Mouse (Mus musculus): Measurements from ENCODE around the gene Fgfr2. TPM values are rescaled to one million over a fixed set of nuclear protein-coding genes. Genes with fewer than 3 reads are reported as not detected.

Gene Fgfr2
- polyA plus RNA-seq, 1 experiment from 2014 or later: 92.0 TPM

DNA sequence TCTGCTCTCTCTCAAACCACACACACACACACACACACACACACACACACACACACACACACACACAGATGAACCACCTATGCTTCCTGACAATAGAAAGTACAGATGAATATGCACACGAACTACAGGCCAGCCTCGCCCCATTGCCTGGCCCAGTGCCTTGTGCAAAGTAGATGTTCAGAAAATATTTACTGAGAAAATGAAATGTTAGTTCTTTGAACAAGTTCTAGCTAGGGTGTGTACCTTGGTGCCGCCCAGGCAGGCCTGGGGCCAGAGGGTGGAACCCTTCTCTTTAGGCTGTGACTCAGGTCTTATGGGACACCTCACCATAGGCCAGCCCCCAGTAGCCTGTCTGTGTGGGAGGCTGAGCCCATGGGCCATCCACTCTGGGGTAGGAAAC is 891.7 kb downstream of the Fgfr2 start:
- H3K4me3 ChIP-seq (ENCODE audit: low read depth, low read length): no peak overlapping the region
- no peak overlapping the region for H3K9ac ChIP-seq (ENCODE audit: low read length)
- H3K4me2 ChIP-seq: no peak overlapping the region
- H3K4me1 ChIP-seq (ENCODE audit: control insufficient read depth, insufficient read depth, low read length): peaks cover 6% of the 10 kb centered on the region
- no peak overlapping the region for H3K27ac ChIP-seq (ENCODE audit: low read depth, low read length)
- no peaks in the 10 kb centered on the region for H3K27me3 ChIP-seq (ENCODE audit: control insufficient read depth, insufficient read depth, low read length)
- H3K36me3 ChIP-seq (ENCODE audit: control insufficient read depth, insufficient read depth, low read length): no peaks in the 10 kb centered on the region; the same call in 1 of the 2 replicates
- 90% methylated on average over 3 of the region's 3 CpGs for WGBS
- no peaks in the 10 kb centered on the region for H3K9me3 ChIP-seq (ENCODE audit: control insufficient read depth, low read length)
- DNase-seq (ENCODE audit: low spot score, missing footprints): peak; percentile 67
- no peak for ATAC-seq (ENCODE audit: low FRiP score)

DNA sequence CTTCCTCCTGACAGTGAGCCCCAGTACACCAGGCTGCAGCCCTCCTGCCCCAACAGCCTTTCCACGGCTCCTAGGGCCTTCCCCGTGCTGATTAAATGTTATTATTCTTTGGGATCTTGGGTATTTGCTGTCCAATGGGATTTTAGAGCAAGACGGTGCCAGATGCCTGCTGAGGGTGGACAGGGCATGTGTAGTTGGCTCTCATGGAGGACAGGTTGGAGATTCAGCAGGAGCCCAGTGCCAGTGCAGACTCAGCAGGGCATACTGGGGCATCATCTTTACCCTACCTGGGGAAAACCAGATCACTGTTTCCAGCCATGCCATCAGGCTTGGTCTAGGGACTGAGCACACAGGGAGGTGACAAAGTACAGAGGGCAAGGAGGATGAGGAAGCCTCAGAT is 892.2 kb downstream of the Fgfr2 start:
- no peak for ATAC-seq (ENCODE audit: low FRiP score)
- H3K4me3 ChIP-seq (ENCODE audit: low read depth, low read length): no peak overlapping the region
- H3K36me3 ChIP-seq (ENCODE audit: control insufficient read depth, insufficient read depth, low read length): no peaks in the 10 kb centered on the region; the same call in 1 of the 2 replicates
- H3K27me3 ChIP-seq (ENCODE audit: control insufficient read depth, insufficient read depth, low read length): no peaks in the 10 kb centered on the region
- DNase-seq (ENCODE audit: low spot score, missing footprints): peak; percentile 23
- H3K27ac ChIP-seq (ENCODE audit: low read depth, low read length): no peak overlapping the region
- H3K4me1 ChIP-seq (ENCODE audit: control insufficient read depth, insufficient read depth, low read length): peaks cover 6% of the 10 kb centered on the region
- 79% methylated on average over 3 of the region's 3 CpGs for WGBS
- no peak overlapping the region for H3K4me2 ChIP-seq
- H3K9me3 ChIP-seq (ENCODE audit: control insufficient read depth, low read length): no peaks in the 10 kb centered on the region
- H3K9ac ChIP-seq (ENCODE audit: low read length): no peak overlapping the region

DNA sequence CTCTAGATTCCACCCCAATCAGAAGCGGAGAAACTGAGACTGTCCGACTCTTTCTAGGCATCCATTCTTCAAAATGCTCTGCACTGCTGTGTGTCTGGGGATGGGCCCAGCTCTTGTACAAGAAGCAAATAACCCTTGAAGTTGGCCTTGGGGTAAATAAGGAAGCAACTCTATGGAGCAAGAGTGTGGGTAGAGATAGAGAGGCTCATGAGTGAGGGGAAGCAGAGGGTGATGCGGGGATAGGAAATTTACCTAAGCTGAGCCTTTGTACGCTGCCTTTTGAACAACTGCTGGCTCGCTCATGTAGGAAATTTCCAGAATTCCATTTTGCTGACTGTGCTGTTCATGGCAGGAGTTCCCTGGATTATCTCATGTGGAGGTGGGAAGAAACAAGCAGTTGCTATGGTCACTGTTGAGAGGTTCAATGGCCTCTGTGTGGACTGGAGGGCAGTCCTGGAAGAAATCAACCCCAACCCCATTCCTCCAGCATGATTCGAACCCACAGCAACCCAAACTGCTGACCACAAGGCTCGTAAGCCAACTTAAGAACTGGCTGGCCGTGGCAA is 896.0 kb downstream of the Fgfr2 start:
- Histone ChIP-seq H3K27me3 (ENCODE audit: control insufficient read depth, insufficient read depth, low read length) (no peaks in the 10 kb centered on the region), H3K4me3 (ENCODE audit: low read depth, low read length) (no peak overlapping the region), H3K4me1 (ENCODE audit: control insufficient read depth, insufficient read depth, low read length) (no peaks in the 10 kb centered on the region), H3K9ac (ENCODE audit: low read length) (no peak overlapping the region), H3K36me3 (ENCODE audit: control insufficient read depth, insufficient read depth, low read length) (no peaks in the 10 kb centered on the region), H3K27ac (ENCODE audit: low read depth, low read length) (no peak overlapping the region), H3K4me2 (no peak overlapping the region), H3K9me3 (ENCODE audit: control insufficient read depth, low read length) (no peaks in the 10 kb centered on the region)
- 85% methylated on average over 8 of the region's 8 CpGs for WGBS
- ATAC-seq (ENCODE audit: low FRiP score) (0 out of 2 replicates have a peak, but pooled peaks have one; percentile 20), DNase-seq (ENCODE audit: low spot score, missing footprints) (no peak)

DNA sequence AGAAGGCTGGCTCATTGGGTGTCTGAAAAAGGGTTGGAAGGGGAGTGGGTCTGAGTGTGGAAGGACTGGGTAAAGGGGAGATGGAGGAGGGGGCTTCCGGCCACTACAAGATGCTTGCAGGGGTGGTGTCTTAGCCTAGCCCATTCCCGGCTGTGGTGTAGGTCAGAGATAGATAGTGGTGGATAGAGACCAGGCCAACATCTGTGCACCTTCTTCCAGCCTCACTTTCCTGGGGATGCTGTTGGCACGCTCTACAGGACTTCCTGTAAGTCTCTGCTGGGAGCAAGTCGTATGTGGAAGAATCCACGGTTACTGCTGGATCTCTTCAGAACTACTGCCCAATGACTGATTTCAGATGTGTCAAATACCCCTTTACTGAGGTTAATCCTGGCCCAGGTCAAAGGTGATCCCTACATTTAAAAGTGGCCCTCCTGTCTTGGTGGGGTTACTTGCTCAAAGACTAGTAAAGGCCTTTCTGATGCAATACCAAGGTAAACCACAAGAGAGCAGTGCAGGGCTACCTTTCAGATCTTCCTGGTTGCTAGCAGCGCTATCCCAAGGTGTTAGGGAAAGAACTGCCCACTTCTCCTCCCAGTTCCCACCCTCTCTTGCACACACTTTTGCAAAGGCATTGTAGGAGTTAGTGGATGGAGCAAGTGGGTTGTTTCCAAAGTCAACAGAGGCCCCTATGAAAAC is 896.6 kb downstream of the Fgfr2 start:
- Histone ChIP-seq H3K27ac (ENCODE audit: low read depth, low read length) (no peak overlapping the region), H3K27me3 (ENCODE audit: control insufficient read depth, insufficient read depth, low read length) (no peaks in the 10 kb centered on the region), H3K4me3 (ENCODE audit: low read depth, low read length) (no peak overlapping the region), H3K4me2 (no peak overlapping the region), H3K36me3 (ENCODE audit: control insufficient read depth, insufficient read depth, low read length) (no peaks in the 10 kb centered on the region), H3K9ac (ENCODE audit: low read length) (no peak overlapping the region; the same call in 1 of the 2 replicates), H3K9me3 (ENCODE audit: control insufficient read depth, low read length) (no peaks in the 10 kb centered on the region), H3K4me1 (ENCODE audit: control insufficient read depth, insufficient read depth, low read length) (no peaks in the 10 kb centered on the region)
- DNase-seq (ENCODE audit: low spot score, missing footprints) (peak; percentile 99), ATAC-seq (ENCODE audit: low FRiP score) (peak; percentile 70)
- 63% methylated on average over 6 of the region's 6 CpGs for WGBS

DNA sequence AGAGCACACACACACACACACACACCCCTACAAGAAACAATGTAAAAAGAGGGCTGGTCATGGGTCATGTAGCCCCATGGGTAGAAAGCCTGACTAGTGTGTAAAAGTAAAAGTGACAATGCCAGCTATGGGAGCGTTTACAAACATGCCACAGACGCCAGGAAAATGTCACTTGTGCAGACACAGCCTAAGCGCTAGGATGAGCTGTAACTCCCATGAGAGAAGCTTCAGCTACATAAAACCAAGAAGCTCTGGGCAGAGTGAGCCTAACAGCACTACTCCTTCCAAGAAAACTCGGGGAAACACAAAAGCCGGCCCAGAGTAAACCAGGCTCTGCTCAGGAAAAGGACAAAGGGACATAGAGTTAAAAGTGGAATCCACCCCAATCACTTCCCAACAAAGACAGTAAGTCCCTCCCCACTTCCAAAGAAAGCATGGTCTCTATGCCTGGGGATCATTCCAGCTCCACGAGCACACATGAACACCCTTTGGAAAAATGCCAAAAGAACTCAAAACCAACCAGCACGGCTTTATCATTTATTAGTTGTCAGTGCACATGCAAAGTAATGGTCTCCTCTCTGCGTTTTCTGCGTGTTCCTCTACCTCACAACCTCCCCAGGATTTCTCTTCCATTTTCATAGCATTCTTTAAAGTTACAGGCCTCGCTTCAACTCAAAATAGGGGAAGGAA is 899.6 kb downstream of the Fgfr2 start:
- 68% methylated on average over 10 of the region's 10 CpGs for WGBS
- Histone ChIP-seq H3K4me1 (ENCODE audit: control insufficient read depth, insufficient read depth, low read length) (no peaks in the 10 kb centered on the region), H3K9ac (ENCODE audit: low read length) (no peak overlapping the region), H3K36me3 (ENCODE audit: control insufficient read depth, insufficient read depth, low read length) (no peaks in the 10 kb centered on the region), H3K4me3 (ENCODE audit: low read depth, low read length) (no peak overlapping the region), H3K27me3 (ENCODE audit: control insufficient read depth, insufficient read depth, low read length) (no peaks in the 10 kb centered on the region), H3K27ac (ENCODE audit: low read depth, low read length) (no peak overlapping the region), H3K9me3 (ENCODE audit: control insufficient read depth, low read length) (no peaks in the 10 kb centered on the region), H3K4me2 (no peak overlapping the region)
- DNase-seq (ENCODE audit: low spot score, missing footprints): peak; percentile 82
- ATAC-seq (ENCODE audit: low FRiP score): no peak

DNA sequence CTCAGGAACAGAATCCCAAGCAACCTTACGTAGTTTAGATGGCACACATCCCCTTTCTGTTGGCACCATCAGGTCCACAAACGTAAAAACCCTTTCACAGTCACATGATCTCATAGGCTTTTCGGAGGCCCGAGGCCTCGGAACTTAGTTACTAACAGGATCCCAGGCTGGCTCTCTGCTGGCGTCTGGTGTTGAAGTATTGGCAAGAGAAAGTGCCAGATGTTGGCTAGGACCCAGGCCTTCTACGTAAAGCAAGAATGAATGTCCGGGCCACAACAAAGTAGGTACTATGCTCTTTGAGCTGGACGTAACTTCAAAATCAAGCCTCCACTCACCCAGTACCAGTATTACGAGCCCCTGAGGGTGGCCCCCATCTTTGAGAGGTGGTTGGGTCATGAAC is 909.1 kb downstream of the Fgfr2 start:
- Histone ChIP-seq H3K4me1 (ENCODE audit: control insufficient read depth, insufficient read depth, low read length) (no peaks in the 10 kb centered on the region), H3K4me2 (no peak overlapping the region), H3K9me3 (ENCODE audit: control insufficient read depth, low read length) (no peaks in the 10 kb centered on the region), H3K9ac (ENCODE audit: low read length) (no peak overlapping the region), H3K4me3 (ENCODE audit: low read depth, low read length) (no peak overlapping the region), H3K36me3 (ENCODE audit: control insufficient read depth, insufficient read depth, low read length) (no peaks in the 10 kb centered on the region), H3K27me3 (ENCODE audit: control insufficient read depth, insufficient read depth, low read length) (no peaks in the 10 kb centered on the region), H3K27ac (ENCODE audit: low read depth, low read length) (no peak overlapping the region)
- WGBS: 76% methylated on average over 10 of the region's 10 CpGs
- DNase-seq (ENCODE audit: low spot score, missing footprints) (no peak), ATAC-seq (ENCODE audit: low FRiP score) (no peak)

DNA sequence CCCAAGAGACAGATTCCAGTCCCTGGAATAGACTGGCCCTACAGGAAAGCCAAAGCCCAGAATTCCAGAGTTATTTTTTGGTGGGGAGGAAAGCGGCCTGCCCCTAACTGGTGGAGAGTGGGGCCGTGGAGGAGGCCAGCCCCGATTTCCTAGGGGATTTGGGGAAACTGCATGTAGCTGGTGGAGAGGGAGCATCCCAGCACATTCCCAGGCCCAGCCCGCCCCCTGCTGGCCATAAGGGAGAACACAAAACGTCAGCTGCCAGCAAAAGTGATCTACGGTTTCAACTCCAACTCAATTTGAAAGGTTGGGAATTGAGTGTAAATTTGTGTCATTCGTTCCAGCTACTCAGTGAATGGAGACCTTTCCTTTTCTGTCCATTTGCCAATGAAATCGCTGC is 909.7 kb downstream of the Fgfr2 start:
- DNase-seq (ENCODE audit: low spot score, missing footprints): peak; percentile 98
- Histone ChIP-seq H3K27ac (ENCODE audit: low read depth, low read length) (no peak overlapping the region), H3K4me2 (no peak overlapping the region), H3K27me3 (ENCODE audit: control insufficient read depth, insufficient read depth, low read length) (no peaks in the 10 kb centered on the region), H3K9me3 (ENCODE audit: control insufficient read depth, low read length) (no peaks in the 10 kb centered on the region), H3K4me3 (ENCODE audit: low read depth, low read length) (no peak overlapping the region), H3K4me1 (ENCODE audit: control insufficient read depth, insufficient read depth, low read length) (no peaks in the 10 kb centered on the region), H3K9ac (ENCODE audit: low read length) (no peak overlapping the region), H3K36me3 (ENCODE audit: control insufficient read depth, insufficient read depth, low read length) (no peaks in the 10 kb centered on the region)
- no peak for ATAC-seq (ENCODE audit: low FRiP score)
- WGBS: 6% methylated on average over 8 of the region's 8 CpGs

DNA sequence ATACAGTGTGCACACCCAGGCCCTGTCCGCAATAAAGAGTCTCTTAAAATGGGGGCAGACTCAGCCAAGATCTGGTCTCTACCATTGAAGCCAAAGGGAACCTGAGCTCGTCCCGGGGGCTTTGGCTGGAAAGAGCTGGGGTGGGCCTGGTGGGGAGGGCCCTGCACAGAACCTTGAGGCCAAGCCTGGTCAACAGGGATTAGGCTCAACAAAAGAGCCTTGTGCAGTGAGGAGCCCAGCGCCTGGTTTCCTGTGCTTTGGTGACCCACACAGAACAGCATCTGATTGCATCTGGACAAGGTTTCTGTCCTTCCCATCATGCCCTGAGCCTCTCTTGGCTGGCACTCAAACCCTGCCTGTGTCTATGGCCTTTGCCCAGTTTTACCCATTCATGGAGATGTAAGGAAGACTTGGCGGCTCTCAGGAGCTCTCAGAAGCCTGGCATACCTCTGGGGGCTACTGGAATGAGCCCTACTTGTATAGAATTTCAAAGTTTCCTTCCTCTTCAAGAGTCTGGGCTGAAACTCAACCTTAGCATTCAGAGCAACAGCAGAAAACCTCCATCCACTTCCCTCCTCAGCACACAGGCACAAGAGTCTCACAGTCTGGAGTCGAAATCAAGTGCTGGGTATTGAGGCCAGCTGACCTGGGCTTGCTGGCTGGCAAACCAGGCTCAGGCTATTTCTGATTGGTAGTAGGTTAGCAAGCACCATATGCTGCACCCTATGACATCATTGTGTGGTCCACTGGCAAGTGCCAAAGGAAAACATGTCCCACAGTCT is 911.0 kb downstream of the Fgfr2 start:
- Histone ChIP-seq H3K4me1 (ENCODE audit: control insufficient read depth, insufficient read depth, low read length) (no peaks in the 10 kb centered on the region), H3K36me3 (ENCODE audit: control insufficient read depth, insufficient read depth, low read length) (no peaks in the 10 kb centered on the region), H3K4me2 (no peak overlapping the region), H3K9me3 (ENCODE audit: control insufficient read depth, low read length) (no peaks in the 10 kb centered on the region), H3K4me3 (ENCODE audit: low read depth, low read length) (no peak overlapping the region), H3K27ac (ENCODE audit: low read depth, low read length) (no peak overlapping the region), H3K27me3 (ENCODE audit: control insufficient read depth, insufficient read depth, low read length) (no peaks in the 10 kb centered on the region), H3K9ac (ENCODE audit: low read length) (no peak overlapping the region)
- 82% methylated on average over 6 of the region's 6 CpGs for WGBS
- peak; percentile 79 for DNase-seq (ENCODE audit: low spot score, missing footprints)
- ATAC-seq (ENCODE audit: low FRiP score): no peak
